In genomic region chr3:103737061-103737754, GRCm38 (mm10) we compare ENCODE assay signal across 8 mouse cellular contexts. TPM values are rescaled to one million over a fixed set of nuclear protein-coding genes. Genes with fewer than 3 reads are reported as not detected.
A peak's percentile ranks its signal among the peaks of the same experiment; 100 is the strongest.
DNase-seq lines count a peak whose midpoint lies in the region; ATAC-seq lines count a peak whose summit lies in the region.

No protein-coding gene starts in this region.

- H3K4me2 ChIP-seq in hindbrain, embryonic 13.5 days: peak overlapping the region; percentile 52
- peak overlapping the region; percentile 64 for H3K4me2 ChIP-seq in liver, embryonic 12.5 days
- H3K4me2 ChIP-seq in neural tube, embryonic 15.5 days: peak overlapping the region; percentile 53

- DNase-seq in adrenal gland, adult 18-20 months (ENCODE audit: low spot score in 2 of 2): peak; percentile 18 to 48
- DNase-seq in adrenal gland, adult 8-10 months: no peak
- peak; percentile 45 for DNase-seq in cerebellum, adult 11-12 months
- DNase-seq in forelimb bud, embryonic 11.5 days (ENCODE audit: low read depth, low spot score): peak; percentile 34
- DNase-seq in T-cell, adult 2 months (ENCODE audit: low spot score): no peak

- peaks cover 6% of the 10 kb centered on the region for H3K36me3 ChIP-seq in hindbrain, embryonic 13.5 days
- H3K36me3 ChIP-seq in liver, embryonic 12.5 days: peaks cover 27% of the 10 kb centered on the region
- peaks cover 8% of the 10 kb centered on the region for H3K36me3 ChIP-seq in neural tube, embryonic 15.5 days

- 49% methylated on average over 16 of the region's 16 CpGs for WGBS in hindbrain, embryonic 13.5 days
- 72% methylated on average over 16 of the region's 16 CpGs for WGBS in liver, embryonic 12.5 days (ENCODE audit: insufficient replicate concordance)
- 34% methylated on average over 16 of the region's 16 CpGs for WGBS in neural tube, embryonic 15.5 days

- H3K27me3 ChIP-seq in hindbrain, embryonic 13.5 days: no peaks in the 10 kb centered on the region
- no peaks in the 10 kb centered on the region for H3K27me3 ChIP-seq in liver, embryonic 12.5 days (replicated peaks)
- H3K27me3 ChIP-seq in neural tube, embryonic 15.5 days (replicated peaks): no peaks in the 10 kb centered on the region

- H3K9me3 ChIP-seq in hindbrain, embryonic 13.5 days: no peaks in the 10 kb centered on the region
- H3K9me3 ChIP-seq in liver, embryonic 12.5 days (replicated peaks): no peaks in the 10 kb centered on the region
- H3K9me3 ChIP-seq in neural tube, embryonic 15.5 days (replicated peaks): no peaks in the 10 kb centered on the region

- H3K9ac ChIP-seq in hindbrain, embryonic 13.5 days: 0 out of 2 replicates have a peak overlapping the region, but pooled peaks have one; percentile 16
- no peak overlapping the region for H3K9ac ChIP-seq in liver, embryonic 12.5 days
- H3K9ac ChIP-seq in neural tube, embryonic 15.5 days (replicated peaks): peak overlapping the region; percentile 21; the same call in 1 of the 2 replicates

- peaks cover 62% of the 10 kb centered on the region for H3K4me1 ChIP-seq in hindbrain, embryonic 13.5 days (replicated peaks)
- peaks cover 28% of the 10 kb centered on the region for H3K4me1 ChIP-seq in liver, embryonic 12.5 days
- peaks cover 66% of the 10 kb centered on the region for H3K4me1 ChIP-seq in neural tube, embryonic 15.5 days

- peak overlapping the region; percentile 82 for H3K27ac ChIP-seq in hindbrain, embryonic 13.5 days
- peak overlapping the region; percentile 23; the same call in 1 of the 2 replicates for H3K27ac ChIP-seq in liver, embryonic 12.5 days
- H3K27ac ChIP-seq in neural tube, embryonic 15.5 days (replicated peaks): peak overlapping the region; percentile 84

- no peak for ATAC-seq in hindbrain, embryonic 13.5 days (ENCODE audit: low FRiP score)
- ATAC-seq in liver, embryonic 12.5 days: no peak
- no peak for ATAC-seq in neural tube, embryonic 15.5 days (ENCODE audit: low FRiP score)

- peak overlapping the region; percentile 18; the same call in 1 of the 2 replicates for H3K4me3 ChIP-seq in hindbrain, embryonic 13.5 days
- peak overlapping the region; percentile 27; the same call in 1 of the 2 replicates for H3K4me3 ChIP-seq in liver, embryonic 12.5 days
- peak overlapping the region; percentile 27 for H3K4me3 ChIP-seq in neural tube, embryonic 15.5 days (replicated peaks)

RNA-seq across cellular contexts. Expression of gene Olfml3, which starts 0.6 kb away (rescaled TPM):
- total RNA-seq in adrenal gland, adult 18-20 months (2021): 10 to 100 TPM; 17.3 to 24.4 TPM
- 10 to 100 TPM; 14.4 to 25.6 (median 20.0) TPM for total RNA-seq in adrenal gland, adult 8-10 months (2022)
- 7.3 and 8.7 TPM in 2 replicates for polyA plus RNA-seq in hindbrain, embryonic 13.5 days (2015; fragmentation: Nextera tagmentation; extraction: Ambion mirVana)
- 3.3 and 3.4 TPM in 2 replicates for polyA plus RNA-seq in liver, embryonic 12.5 days (2016; fragmentation: Nextera tagmentation; extraction: Ambion mirVana)
- polyA plus RNA-seq in neural tube, embryonic 15.5 days (2015; fragmentation: Nextera tagmentation; extraction: Ambion mirVana): 15.5 and 20.9 TPM in 2 replicates

RNA-seq across cellular contexts. Expression of gene Gm10964, which starts 2.0 kb away (rescaled TPM):
- not detected for total RNA-seq in adrenal gland, adult 18-20 months (2021)
- not detected for total RNA-seq in adrenal gland, adult 8-10 months (2022)
- not detected in 2 replicates for polyA plus RNA-seq in hindbrain, embryonic 13.5 days (2015; fragmentation: Nextera tagmentation; extraction: Ambion mirVana)
- not detected in 2 replicates for polyA plus RNA-seq in liver, embryonic 12.5 days (2016; fragmentation: Nextera tagmentation; extraction: Ambion mirVana)
- polyA plus RNA-seq in neural tube, embryonic 15.5 days (2015; fragmentation: Nextera tagmentation; extraction: Ambion mirVana): not detected in 2 replicates

RNA-seq across cellular contexts. Expression of gene Hipk1, which starts 54.2 kb away (rescaled TPM):
- 100 to 1,000 TPM; 122 to 141 TPM for total RNA-seq in adrenal gland, adult 18-20 months (2021)
- 100 to 1,000 TPM; 103 to 160 (median 130) TPM for total RNA-seq in adrenal gland, adult 8-10 months (2022)
- polyA plus RNA-seq in hindbrain, embryonic 13.5 days (2015; fragmentation: Nextera tagmentation; extraction: Ambion mirVana): 11.8 and 13.3 TPM in 2 replicates
- polyA plus RNA-seq in liver, embryonic 12.5 days (2016; fragmentation: Nextera tagmentation; extraction: Ambion mirVana): 17.7 and 18.1 TPM in 2 replicates
- 8.6 and 10.2 TPM in 2 replicates for polyA plus RNA-seq in neural tube, embryonic 15.5 days (2015; fragmentation: Nextera tagmentation; extraction: Ambion mirVana)

Comparison
In these comparisons a context has a peak if more than half of its experiments do, and no peak if none do; other contexts are left out.
1. DNase-seq: peak in adrenal gland, adult 18-20 months (2 of 2), cerebellum, adult 11-12 months (single experiment) and forelimb bud, embryonic 11.5 days (single experiment); none in adrenal gland, adult 8-10 months (single experiment) and T-cell, adult 2 months (single experiment).
2. H3K27ac ChIP-seq: peak in every context shown above with its lines; median percentile 84 in neural tube, embryonic 15.5 days; 82 in hindbrain, embryonic 13.5 days; 23 in liver, embryonic 12.5 days.
3. Peak in every context shown above with its lines, with median percentiles within 50 percentile points of each other: H3K4me2 ChIP-seq and H3K4me3 ChIP-seq.